Mouse (Mus musculus) E14TG2a.4 (cell line): ENCODE results near the gene Palm.

Source experiments
- CTCF ChIP-seq: conservative IDR thresholded peaks from 2 replicates; pipeline ENCODE4 v1.5.1; 2014; ENCODE audit warnings: low read length
- NANOG ChIP-seq: IDR thresholded peaks from 2 replicates; pipeline ENCODE4 v1.6.1; 2014; ENCODE audit warnings: borderline replicate concordance, low read length, mixed read lengths

- TF ChIP-seq CTCF (no peak), NANOG (no peak)
Measured at GRCm38 (mm10) chr10:79864351-79865188, 71.2 kb downstream of the Palm start.
